Mouse (Mus musculus): ENCODE results near the gene Arhgef25. TPM values are rescaled to one million over a fixed set of nuclear protein-coding genes. Genes with fewer than 3 reads are reported as not detected.

Arhgef25 gene
- polyA plus RNA-seq, 1 experiment from 2014 or later = 23.7 TPM

GRCm38 (mm10) chr10:127190398-127191190 lies 711 bp upstream of the Arhgef25 start:
- Histone ChIP-seq H3K27me3 (ENCODE audit: poor library complexity, severe bottlenecking) (peaks cover 15% of the 10 kb centered on the region), H3K4me3 (peak overlapping the region; percentile 90), H3K27ac (peak overlapping the region; percentile 95), H3K4me1 (peaks cover 79% of the 10 kb centered on the region), H3K9me3 (peaks cover 5% of the 10 kb centered on the region; the same call in 1 of the 2 replicates), H3K36me3 (replicated peaks) (peaks cover 46% of the 10 kb centered on the region)
- no peak for DNase-seq (ENCODE audit: extremely low spot score, low spot score)
- 28% methylated on average over 14 of the region's 14 CpGs for WGBS

- peaks cover 56% of the 10 kb centered on the region for H3K36me3 ChIP-seq (replicated peaks)
- under 1% methylated on average over 26 of the region's 26 CpGs for WGBS
Measured at GRCm38 (mm10) chr10:127189116-127189650, 700 bp downstream of the Arhgef25 start.

GRCm38 (mm10) chr10:127188465-127189115 lies 1.3 kb downstream of the Arhgef25 start:
- peaks cover 84% of the 10 kb centered on the region for H3K4me1 ChIP-seq
- peak; percentile 88 for DNase-seq (ENCODE audit: extremely low spot score, low spot score)
- peak overlapping the region; percentile 95 for H3K27ac ChIP-seq
- H3K27me3 ChIP-seq (ENCODE audit: poor library complexity, severe bottlenecking) = peaks cover 35% of the 10 kb centered on the region
- peaks cover 5% of the 10 kb centered on the region; the same call in 1 of the 2 replicates for H3K9me3 ChIP-seq
- under 1% methylated on average over 43 of the region's 46 CpGs for WGBS
- H3K4me3 ChIP-seq = peak overlapping the region; percentile 90
- peaks cover 57% of the 10 kb centered on the region for H3K36me3 ChIP-seq (replicated peaks)

More at GRCm38 (mm10) chr10:127189116-127189650, 700 bp downstream of the Arhgef25 start:
- Histone ChIP-seq H3K9me3 (peaks cover 5% of the 10 kb centered on the region; the same call in 1 of the 2 replicates), H3K4me3 (peak overlapping the region; percentile 90), H3K4me1 (peaks cover 80% of the 10 kb centered on the region), H3K27ac (peak overlapping the region; percentile 95), H3K27me3 (ENCODE audit: poor library complexity, severe bottlenecking) (peaks cover 29% of the 10 kb centered on the region)
- no peak for DNase-seq (ENCODE audit: extremely low spot score, low spot score)

GRCm38 (mm10) chr10:127188079-127188453 lies 1.8 kb downstream of the Arhgef25 start:
- peaks cover 40% of the 10 kb centered on the region for H3K27me3 ChIP-seq (ENCODE audit: poor library complexity, severe bottlenecking)
- peaks cover 57% of the 10 kb centered on the region for H3K36me3 ChIP-seq (replicated peaks)
- H3K27ac ChIP-seq = peak overlapping the region; percentile 95
- WGBS = 1% methylated on average over 17 of the region's 21 CpGs
- no peak for DNase-seq (ENCODE audit: extremely low spot score, low spot score)
- H3K4me3 ChIP-seq = peak overlapping the region; percentile 90
- peaks cover 5% of the 10 kb centered on the region; the same call in 1 of the 2 replicates for H3K9me3 ChIP-seq
- peaks cover 84% of the 10 kb centered on the region for H3K4me1 ChIP-seq

- Histone ChIP-seq H3K36me3 (replicated peaks) (peaks cover 57% of the 10 kb centered on the region), H3K4me3 (peak overlapping the region; percentile 90), H3K27me3 (ENCODE audit: poor library complexity, severe bottlenecking) (peaks cover 46% of the 10 kb centered on the region), H3K27ac (peak overlapping the region; percentile 95), H3K4me1 (peaks cover 79% of the 10 kb centered on the region), H3K9me3 (peaks cover 5% of the 10 kb centered on the region; the same call in 1 of the 2 replicates)
- no peak for DNase-seq (ENCODE audit: extremely low spot score, low spot score)
- 47% methylated on average over 10 of the region's 10 CpGs for WGBS
Measured at GRCm38 (mm10) chr10:127187371-127188078, 2.4 kb downstream of the Arhgef25 start.

- Histone ChIP-seq H3K36me3 (replicated peaks) (peaks cover 49% of the 10 kb centered on the region), H3K27me3 (ENCODE audit: poor library complexity, severe bottlenecking) (peaks cover 56% of the 10 kb centered on the region), H3K4me3 (0 out of 2 replicates have a peak overlapping the region, but pooled peaks have one; percentile 90), H3K27ac (no peak overlapping the region), H3K9me3 (peaks cover 5% of the 10 kb centered on the region; the same call in 1 of the 2 replicates), H3K4me1 (peaks cover 73% of the 10 kb centered on the region)
- 67% methylated on average over 1 of the region's 1 CpGs for WGBS
- no peak for DNase-seq (ENCODE audit: extremely low spot score, low spot score)
Measured at GRCm38 (mm10) chr10:127186451-127186850, 3.4 kb downstream of the Arhgef25 start.

GRCm38 (mm10) chr10:127185506-127185905 lies 4.4 kb downstream of the Arhgef25 start:
- peaks cover 56% of the 10 kb centered on the region for H3K27me3 ChIP-seq (ENCODE audit: poor library complexity, severe bottlenecking)
- no peak overlapping the region for H3K4me3 ChIP-seq
- peaks cover 5% of the 10 kb centered on the region; the same call in 1 of the 2 replicates for H3K9me3 ChIP-seq
- H3K36me3 ChIP-seq (replicated peaks) = peaks cover 40% of the 10 kb centered on the region
- DNase-seq (ENCODE audit: extremely low spot score, low spot score) = no peak
- peaks cover 67% of the 10 kb centered on the region for H3K4me1 ChIP-seq
- no peak overlapping the region for H3K27ac ChIP-seq
- WGBS = 86% methylated on average over 15 of the region's 15 CpGs

GRCm38 (mm10) chr10:127185101-127185500 lies 4.8 kb downstream of the Arhgef25 start:
- 75% methylated on average over 9 of the region's 9 CpGs for WGBS
- Histone ChIP-seq H3K4me3 (no peak overlapping the region; the same call in 1 of the 2 replicates), H3K36me3 (replicated peaks) (peaks cover 39% of the 10 kb centered on the region), H3K27ac (0 out of 2 replicates have a peak overlapping the region, but pooled peaks have one; percentile 27), H3K4me1 (peaks cover 67% of the 10 kb centered on the region), H3K27me3 (ENCODE audit: poor library complexity, severe bottlenecking) (peaks cover 60% of the 10 kb centered on the region), H3K9me3 (peaks cover 5% of the 10 kb centered on the region; the same call in 1 of the 2 replicates)
- DNase-seq (ENCODE audit: extremely low spot score, low spot score) = no peak

GRCm38 (mm10) chr10:127183759-127184158 lies 6.1 kb downstream of the Arhgef25 start:
- peaks cover 39% of the 10 kb centered on the region for H3K36me3 ChIP-seq (replicated peaks)
- H3K4me3 ChIP-seq = peak overlapping the region; percentile 19
- H3K27me3 ChIP-seq (ENCODE audit: poor library complexity, severe bottlenecking) = peaks cover 73% of the 10 kb centered on the region
- DNase-seq (ENCODE audit: extremely low spot score, low spot score) = no peak
- peaks cover 5% of the 10 kb centered on the region; the same call in 1 of the 2 replicates for H3K9me3 ChIP-seq
- WGBS = 7% methylated on average over 20 of the region's 20 CpGs
- H3K27ac ChIP-seq = 0 out of 2 replicates have a peak overlapping the region, but pooled peaks have one; percentile 4
- H3K4me1 ChIP-seq = peaks cover 66% of the 10 kb centered on the region

- Histone ChIP-seq H3K4me3 (no peak overlapping the region), H3K36me3 (replicated peaks) (peaks cover 39% of the 10 kb centered on the region), H3K4me1 (peaks cover 66% of the 10 kb centered on the region), H3K9me3 (peaks cover 5% of the 10 kb centered on the region; the same call in 1 of the 2 replicates), H3K27me3 (ENCODE audit: poor library complexity, severe bottlenecking) (peaks cover 85% of the 10 kb centered on the region), H3K27ac (no peak overlapping the region)
- no peak for DNase-seq (ENCODE audit: extremely low spot score, low spot score)
- 91% methylated on average over 4 of the region's 4 CpGs for WGBS
Measured at GRCm38 (mm10) chr10:127182624-127183023, 7.3 kb downstream of the Arhgef25 start.

- Histone ChIP-seq H3K9me3 (peaks cover 1% of the 10 kb centered on the region; the same call in 1 of the 2 replicates), H3K4me1 (peaks cover 67% of the 10 kb centered on the region), H3K4me3 (no peak overlapping the region), H3K36me3 (replicated peaks) (peaks cover 32% of the 10 kb centered on the region), H3K27ac (no peak overlapping the region), H3K27me3 (ENCODE audit: poor library complexity, severe bottlenecking) (peaks cover 95% of the 10 kb centered on the region)
- WGBS = 70% methylated on average over 6 of the region's 6 CpGs
- DNase-seq (ENCODE audit: extremely low spot score, low spot score) = no peak
Measured at GRCm38 (mm10) chr10:127181566-127181965, 8.3 kb downstream of the Arhgef25 start.

GRCm38 (mm10) chr10:127180695-127181047 lies 9.2 kb downstream of the Arhgef25 start:
- peaks cover 24% of the 10 kb centered on the region for H3K36me3 ChIP-seq (replicated peaks)
- DNase-seq (ENCODE audit: extremely low spot score, low spot score) = no peak
- peaks cover 71% of the 10 kb centered on the region for H3K4me1 ChIP-seq
- 11% methylated on average over 3 of the region's 3 CpGs for WGBS
- H3K9me3 ChIP-seq = no peaks in the 10 kb centered on the region
- peaks cover 100% of the 10 kb centered on the region for H3K27me3 ChIP-seq (ENCODE audit: poor library complexity, severe bottlenecking)
- H3K27ac ChIP-seq = no peak overlapping the region
- H3K4me3 ChIP-seq = peak overlapping the region; percentile 43; the same call in 1 of the 2 replicates

All from forebrain, embryonic 10.5 days (tissue).